Mouse (Mus musculus) left cerebral cortex, postnatal 10 days (tissue): Measurements from ENCODE around the gene Mapre3. TPM values are rescaled to one million over a fixed set of nuclear protein-coding genes. Genes with fewer than 3 reads are reported as not detected.

Experiments used
- DNase-seq, 2 experiments: peaks; one replicate each; pipeline ENCODE4 v3.0.0; 2021 to 2022; ENCODE audit warnings: low spot score in 2 of 2, mixed read lengths in 1 of 2; ENCODE audit errors: extremely low spot score in 1 of 2
- intact Hi-C: fragments of 180-260 bp; cut with DNase I; formaldehyde crosslinking; loops from one replicate; pipeline ENCODE4 v1.15.1; 2025
- total RNA-seq, 2 experiments: library from RNA; stranded (reverse); gene quantifications; 2 replicates each; pipeline ENCODE4 v1.2.3; 2021

The Mapre3 gene
- total RNA-seq, result 100 to 1,000 TPM; 191 to 193 TPM

- intact Hi-C loops, result loop anchor here (5.0 kb wide), 2 partner anchors 43 to 188 kb away; no protein-coding TSS in a partner anchor
Observed at GRCm38 (mm10) chr5:30814424-30815119, at the start of gene Mapre3. Gene Mapre3 (plus strand): TSS chr5:30814641.

GRCm38 (mm10) chr5:30765596-30766370 is 48.7 kb upstream of the Mapre3 start:
- intact Hi-C loops, result no loop called here
- no peak for DNase-seq

More at GRCm38 (mm10) chr5:30814424-30815119, at the start of gene Mapre3:
- DNase-seq, result peak; percentile 93 to 96

DNA sequence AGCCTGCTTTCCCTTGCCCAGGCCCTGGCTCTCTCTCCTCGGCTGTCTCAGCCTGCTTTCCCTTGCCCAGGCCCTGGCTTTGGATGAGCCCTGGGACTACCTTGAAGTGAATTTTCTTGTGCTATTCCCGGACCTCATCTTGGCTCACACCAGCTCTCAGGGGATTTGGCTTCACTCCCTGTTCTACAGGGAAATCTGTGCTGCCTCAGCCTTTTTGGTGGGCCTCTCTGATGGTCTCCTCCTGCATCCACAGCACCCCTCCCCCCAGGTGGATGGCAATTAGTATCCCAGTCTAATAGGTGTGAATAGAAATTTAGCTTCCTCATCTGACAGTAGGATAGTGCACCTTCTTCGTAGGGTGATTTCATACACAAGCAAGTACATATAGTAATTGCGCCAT is 46.4 kb upstream of the Mapre3 start:
- intact Hi-C loops, result no loop called here
- DNase-seq, result no peak

- DNase-seq, result peak in 1 of 2 experiments; percentile 55
Observed at GRCm38 (mm10) chr5:30768598-30768997, 45.8 kb upstream of the Mapre3 start.

GRCm38 (mm10) chr5:30769075-30769474 is 45.4 kb upstream of the Mapre3 start:
- no peak for DNase-seq
- intact Hi-C loops, result no loop called here

More at GRCm38 (mm10) chr5:30768598-30768997, 45.8 kb upstream of the Mapre3 start:
- intact Hi-C loops, result no loop called here

- DNase-seq, result peak; percentile 92 to 95
- intact Hi-C loops, result loop anchor here (1.0 kb wide), 1 partner anchor 63 kb away; the partner anchor contains the start of gene Dpysl5
Observed at GRCm38 (mm10) chr5:30774601-30775371, 39.7 kb upstream of the Mapre3 start.

DNA sequence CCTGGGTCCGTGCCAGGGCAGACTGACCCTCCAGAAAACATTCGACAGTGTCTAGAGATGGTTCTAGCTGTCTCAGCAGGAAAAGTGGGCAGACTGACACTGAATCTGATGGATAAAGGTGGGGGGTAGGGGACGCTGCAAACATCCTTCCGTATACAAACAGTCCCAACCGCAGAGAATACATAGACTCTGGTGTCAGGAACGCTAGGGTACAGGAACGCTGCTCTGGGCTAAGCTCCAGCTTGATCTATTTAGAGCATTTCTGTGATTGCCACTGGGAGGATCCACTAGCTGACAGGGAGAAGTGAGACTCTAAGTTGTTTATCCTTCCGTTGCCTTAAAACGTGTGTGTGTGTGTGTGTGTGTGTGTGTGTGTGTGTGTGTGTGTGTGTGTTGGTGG is 33.7 kb upstream of the Mapre3 start:
- DNase-seq, result no peak
- intact Hi-C loops, result no loop called here

DNA sequence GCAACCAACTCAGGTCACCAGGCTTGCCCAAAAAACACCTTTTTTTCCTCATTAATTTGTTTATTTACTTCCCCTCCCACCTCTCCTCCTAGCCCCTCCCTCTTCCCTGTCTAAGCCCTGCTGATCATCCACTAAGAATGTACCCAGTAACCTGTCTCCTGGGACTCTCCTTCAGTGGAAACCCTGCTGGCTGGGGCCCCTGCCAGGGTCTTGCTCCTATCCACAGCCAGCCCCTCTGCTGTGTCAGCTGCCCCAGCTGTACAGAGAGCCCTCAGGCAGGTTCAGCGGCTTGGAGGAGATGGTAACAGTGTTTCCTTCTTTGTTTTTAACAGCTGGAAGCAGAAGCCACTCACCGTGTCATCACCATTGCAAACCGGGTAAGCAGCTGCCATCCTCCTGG is 33.3 kb upstream of the Mapre3 start:
- intact Hi-C loops, result no loop called here
- DNase-seq, result no peak

GRCm38 (mm10) chr5:30787381-30787780 is 27.1 kb upstream of the Mapre3 start:
- intact Hi-C loops, result no loop called here
- DNase-seq, result no peak

GRCm38 (mm10) chr5:30790047-30790446 is 24.4 kb upstream of the Mapre3 start:
- intact Hi-C loops, result no loop called here

GRCm38 (mm10) chr5:30796125-30796524 is 18.3 kb upstream of the Mapre3 start:
- peak; percentile 60 to 87 for DNase-seq
- intact Hi-C loops, result loop anchor here (5.0 kb wide), 1 partner anchor 84 kb away; the partner anchor contains the start of gene Dpysl5

More at GRCm38 (mm10) chr5:30790047-30790446, 24.4 kb upstream of the Mapre3 start:
- DNase-seq, result peak in 1 of 2 experiments; percentile 38

DNA sequence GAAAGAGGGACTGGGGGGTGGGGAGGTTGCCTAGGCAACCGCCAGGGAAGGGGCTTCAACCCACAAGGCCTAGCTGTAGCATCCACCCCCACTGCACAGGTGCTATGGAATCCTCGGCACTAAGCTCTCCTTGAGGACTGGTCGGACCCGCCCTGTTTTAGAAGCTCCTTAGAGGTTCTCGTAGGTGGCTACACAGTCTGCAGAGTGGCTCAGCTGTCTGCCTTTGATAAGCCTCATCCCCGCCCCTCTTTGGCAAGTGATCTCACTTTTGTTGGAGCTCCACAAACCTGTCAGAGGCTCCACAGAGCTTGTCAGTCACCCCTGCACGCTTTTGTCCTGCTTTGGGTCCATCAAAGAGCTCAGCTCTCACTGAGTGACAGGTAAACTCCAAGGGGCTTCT is 17.0 kb upstream of the Mapre3 start:
- DNase-seq, result no peak
- intact Hi-C loops, result loop anchor here (5.0 kb wide), 1 partner anchor 85 kb away; the partner anchor contains the start of gene Dpysl5

DNA sequence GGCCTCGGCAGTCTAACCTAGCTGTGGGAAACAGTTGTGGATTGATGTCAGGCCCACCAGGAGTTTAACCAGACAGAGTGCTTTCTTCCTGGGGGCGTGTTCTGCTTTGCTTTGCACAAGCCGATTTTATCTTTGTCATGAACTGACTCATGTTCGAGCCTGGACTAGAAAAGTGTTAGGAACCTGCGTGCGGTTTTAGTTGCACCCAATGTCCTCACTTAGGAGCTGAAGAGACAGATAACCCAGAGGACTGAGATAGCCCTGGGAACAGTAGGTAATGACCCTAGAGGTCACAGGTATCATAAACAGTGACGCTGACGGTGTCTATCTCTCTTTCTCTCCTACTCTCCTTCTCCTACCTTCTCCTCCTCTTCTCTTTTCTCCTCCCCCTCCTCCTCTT is 16.5 kb upstream of the Mapre3 start:
- intact Hi-C loops, result loop anchor here (5.0 kb wide), 1 partner anchor 86 kb away; the partner anchor contains the start of gene Dpysl5
- DNase-seq, result no peak

GRCm38 (mm10) chr5:30798965-30799364 is 15.5 kb upstream of the Mapre3 start:
- intact Hi-C loops, result loop anchor here (5.0 kb wide), 1 partner anchor 87 kb away; the partner anchor contains the start of gene Dpysl5
- no peak for DNase-seq

DNA sequence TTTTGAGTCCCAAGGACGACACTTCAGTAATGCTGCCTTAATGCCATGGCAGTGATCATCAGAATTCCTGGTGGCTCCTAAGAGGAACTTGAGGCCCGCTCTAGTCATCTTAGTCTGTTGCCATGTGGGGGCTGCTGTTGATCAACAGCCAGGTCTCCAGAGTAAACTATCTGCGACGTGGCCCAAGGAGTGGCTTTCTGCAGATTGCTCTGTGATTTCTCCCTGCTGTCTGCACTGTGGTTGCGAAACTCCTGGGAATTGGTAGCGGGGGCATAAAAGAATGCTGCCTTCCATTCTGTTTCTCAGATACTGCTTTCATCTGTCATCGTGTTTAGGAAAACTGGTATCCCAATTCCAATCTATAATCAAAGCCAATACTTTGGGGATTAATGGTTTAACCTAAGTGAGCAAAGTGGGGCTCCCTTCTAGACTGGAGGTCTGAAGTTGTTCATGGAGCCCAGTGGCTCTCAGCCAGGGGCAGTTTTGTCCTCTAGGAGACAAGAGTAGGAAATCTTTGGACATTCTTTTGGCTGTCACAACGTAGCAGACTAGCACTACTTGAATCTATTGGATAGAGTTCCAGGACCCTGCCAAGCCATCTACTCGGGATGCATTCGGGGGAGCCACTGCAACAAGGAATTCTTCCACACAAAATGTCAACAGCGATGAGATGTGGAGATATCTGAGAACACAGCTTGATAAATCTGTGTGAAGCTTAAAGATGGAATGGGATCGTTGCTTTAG is 11.5 kb upstream of the Mapre3 start:
- intact Hi-C loops, result no loop called here

DNA sequence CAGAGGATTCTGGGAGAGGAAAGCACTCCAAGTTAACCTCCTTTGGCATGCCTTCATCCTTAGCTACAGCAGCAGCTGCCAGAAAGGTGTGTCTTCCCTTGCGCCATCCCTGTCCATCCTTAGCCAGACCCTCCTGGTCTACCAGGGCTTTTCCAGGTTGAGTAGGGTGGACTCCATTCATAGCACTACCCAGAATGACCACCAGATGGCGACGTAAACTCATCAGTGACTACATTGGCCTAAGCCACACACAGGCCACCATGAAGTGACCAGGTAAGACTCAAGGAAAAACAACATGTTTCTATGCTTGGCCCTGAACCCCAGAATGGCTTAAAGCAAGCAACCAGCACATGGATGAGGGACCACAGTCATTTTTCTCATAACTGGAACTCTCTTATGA is 8.3 kb upstream of the Mapre3 start:
- peak; percentile 77 to 82 for DNase-seq
- intact Hi-C loops, result loop anchor here (5.0 kb wide), 1 partner anchor 81 kb away; the partner anchor contains the start of gene Agbl5

More for the DNA sequence above, 11.5 kb upstream of the Mapre3 start:
- DNase-seq, result no peak

GRCm38 (mm10) chr5:30815120-30815465 is 652 bp downstream of the Mapre3 start:
- no peak for DNase-seq
- intact Hi-C loops, result loop anchor here (5.0 kb wide), 1 partner anchor 42 kb away; no protein-coding TSS in a partner anchor

DNA sequence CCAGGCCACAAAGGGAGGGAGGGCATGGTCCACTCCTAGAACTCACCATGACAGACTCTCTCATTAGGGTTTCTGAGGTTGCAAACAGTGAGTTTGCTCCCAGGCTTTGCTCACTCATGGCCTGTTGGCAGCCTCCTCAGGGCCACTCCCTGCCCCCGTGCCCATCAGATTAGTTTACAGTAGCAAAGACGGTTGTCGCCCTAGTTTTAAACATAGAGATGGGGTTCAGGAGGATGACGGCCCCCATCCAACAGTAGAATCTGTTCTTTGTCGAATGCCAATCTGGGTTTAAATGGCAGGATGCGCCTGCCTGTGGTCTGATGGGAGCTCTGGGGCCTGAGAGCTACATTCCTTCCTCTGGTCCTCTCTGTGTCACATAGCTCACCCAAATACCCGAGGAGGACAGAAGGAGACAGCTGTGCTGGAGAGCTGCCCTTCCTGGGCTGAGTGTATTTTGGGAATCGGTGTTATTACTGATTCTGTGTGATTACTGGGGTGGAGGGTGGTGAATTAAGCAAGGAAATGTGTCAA is 1.9 kb downstream of the Mapre3 start:
- DNase-seq, result no peak

More for the DNA sequence above, 1.9 kb downstream of the Mapre3 start:
- intact Hi-C loops, result loop anchor here (5.0 kb wide), 1 partner anchor 41 kb away; no protein-coding TSS in a partner anchor
